Mouse (Mus musculus) lung, adult 2 months (tissue): ENCODE measurements around the gene Coq5.

ENCODE experiments used
- CTCF ChIP-seq: fragments of 200-500 bp; IDR thresholded peaks from 2 replicates; pipeline ENCODE4 v1.5.1; 2011; ENCODE audit warnings: mild to moderate bottlenecking, low read length, control low read depth; ENCODE audit not compliant: insufficient read depth
- POLR2A ChIP-seq: fragments of 200-500 bp; IDR thresholded peaks from 2 replicates; pipeline ENCODE4 v1.6.1; 2011; ENCODE audit warnings: low read depth, mild to moderate bottlenecking, control low read depth, low read length, borderline replicate concordance; ENCODE audit errors: extremely low read depth

DNA sequence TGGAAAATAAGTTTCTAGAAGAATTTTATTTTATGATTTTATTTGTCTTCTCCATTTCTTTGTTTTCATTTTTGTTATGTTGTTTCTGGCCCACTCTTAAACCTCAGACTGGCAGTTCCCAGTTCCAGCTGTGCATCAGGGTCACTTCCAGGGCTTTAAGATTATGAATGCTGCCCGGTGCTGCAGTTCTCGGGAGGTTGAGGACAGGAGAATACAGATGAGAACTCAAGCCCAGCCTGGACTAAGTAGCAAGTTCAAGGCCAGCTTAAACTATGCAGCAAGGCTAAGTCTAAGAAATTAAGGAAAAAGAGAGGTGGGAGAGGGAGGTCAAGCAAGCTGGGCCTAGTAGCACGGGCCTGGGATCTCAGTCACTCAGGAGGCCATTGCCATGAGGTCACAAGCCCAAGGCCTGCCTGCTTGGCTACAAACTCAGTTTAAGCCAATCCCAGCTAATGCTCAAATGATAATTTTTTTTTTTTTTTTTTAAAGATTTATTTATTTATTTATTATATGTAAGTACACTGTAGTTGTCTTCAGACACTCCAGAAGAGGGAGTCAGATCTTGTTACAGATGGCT is 11.9 kb upstream of the Coq5 start:
- TF ChIP-seq CTCF = no peak
- TF ChIP-seq POLR2A = no peak
